Mouse (Mus musculus) olfactory bulb, adult 2 months (tissue): ENCODE results near the gene Bcar3. TPM values are rescaled to one million over a fixed set of nuclear protein-coding genes. Genes with fewer than 3 reads are reported as not detected.

Source experiments
- H3K27ac ChIP-seq: fragments of 200-500 bp; 2 replicates; pipeline ENCODE4 v1.5.1; 2012; ENCODE audit warnings: low read depth, low read length; ENCODE audit not compliant: insufficient read depth
- H3K4me1 ChIP-seq: fragments of 200-500 bp; 2 replicates; pipeline ENCODE4 v1.6.1; 2012; ENCODE audit warnings: low read length; ENCODE audit not compliant: control insufficient read depth, insufficient read depth
- H3K4me3 ChIP-seq: fragments of 200-500 bp; 2 replicates; pipeline ENCODE4 v1.5.1; 2012; ENCODE audit warnings: mild to moderate bottlenecking, low read depth, low read length, moderate library complexity; ENCODE audit not compliant: insufficient read depth
- CTCF ChIP-seq: fragments of 200-500 bp; IDR thresholded peaks from 2 replicates; pipeline ENCODE4 v1.5.1; 2012; ENCODE audit warnings: low read depth, mild to moderate bottlenecking, low read length, moderate library complexity; ENCODE audit not compliant: insufficient read depth
- POLR2A ChIP-seq: fragments of 200-500 bp; IDR thresholded peaks from 2 replicates; pipeline ENCODE4 v1.6.1; 2012; ENCODE audit warnings: mild to moderate bottlenecking, low read depth, low read length, moderate library complexity; ENCODE audit not compliant: insufficient read depth
- WGBS: fragments of 180-500 bp; shearing (Covaris S2); methylation state at CpG from one replicate; pipeline ENCODE4 v1.1.7; 2018; 5-methylcytosine and 5-hydroxymethylcytosine counted together
- polyA plus RNA-seq: library from polyadenylated mRNA; stranded (reverse); fragments of >200 nt; gene quantifications from 2 replicates; pipeline ENCODE4 v1.2.4, GENCODE M21; 2012; ENCODE audit warnings: low replicate concordance; ENCODE audit not compliant: missing spikeins, insufficient read depth, insufficient read length

The Bcar3 gene
- polyA plus RNA-seq, 1 experiment = not detected

GRCm38 (mm10) chr3:122446678-122447077, 152.7 kb downstream of the Bcar3 start:
- peaks cover 15% of the 10 kb centered on the region for H3K4me1 ChIP-seq
- no peak overlapping the region for H3K4me3 ChIP-seq
- no peak for TF ChIP-seq CTCF
- WGBS = 64% methylated on average over 8 of the region's 8 CpGs
- H3K27ac ChIP-seq = no peak overlapping the region

- no peak overlapping the region for H3K4me3 ChIP-seq
- H3K27ac ChIP-seq = no peak overlapping the region
- WGBS = 90% methylated on average over 13 of the region's 13 CpGs
- TF ChIP-seq CTCF (no peak), POLR2A (no peak)
- H3K4me1 ChIP-seq = peaks cover 12% of the 10 kb centered on the region; the same call in 1 of the 2 replicates
Observed at GRCm38 (mm10) chr3:122448196-122448595, 154.3 kb downstream of the Bcar3 start.

- 97% methylated on average over 7 of the region's 7 CpGs for WGBS
- H3K4me3 ChIP-seq = no peak overlapping the region
- peaks cover 12% of the 10 kb centered on the region; the same call in 1 of the 2 replicates for H3K4me1 ChIP-seq
- TF ChIP-seq CTCF (no peak), POLR2A (no peak)
- H3K27ac ChIP-seq = no peak overlapping the region
Observed at GRCm38 (mm10) chr3:122450041-122450440, 156.1 kb downstream of the Bcar3 start.

- 93% methylated on average over 11 of the region's 11 CpGs for WGBS
- Histone ChIP-seq H3K4me3 (no peak overlapping the region), H3K4me1 (no peaks in the 10 kb centered on the region), H3K27ac (no peak overlapping the region)
- TF ChIP-seq CTCF (no peak), POLR2A (no peak)
Observed at GRCm38 (mm10) chr3:122453875-122454274, 159.9 kb downstream of the Bcar3 start.

- Histone ChIP-seq H3K4me1 (peaks cover 4% of the 10 kb centered on the region), H3K27ac (no peak overlapping the region), H3K4me3 (no peak overlapping the region)
- TF ChIP-seq CTCF (no peak), POLR2A (no peak)
- 96% methylated on average over 4 of the region's 4 CpGs for WGBS
Observed at GRCm38 (mm10) chr3:122456156-122456555, 162.2 kb downstream of the Bcar3 start.

- Histone ChIP-seq H3K4me1 (peaks cover 9% of the 10 kb centered on the region), H3K4me3 (no peak overlapping the region), H3K27ac (no peak overlapping the region)
- no peak for TF ChIP-seq CTCF
- no peak for TF ChIP-seq POLR2A
- WGBS = 79% methylated on average over 4 of the region's 4 CpGs
Observed at GRCm38 (mm10) chr3:122456807-122457206, 162.9 kb downstream of the Bcar3 start.

GRCm38 (mm10) chr3:122457723-122458122, 163.8 kb downstream of the Bcar3 start:
- no peak for TF ChIP-seq CTCF
- no peak for TF ChIP-seq POLR2A
- Histone ChIP-seq H3K4me3 (no peak overlapping the region), H3K4me1 (peaks cover 14% of the 10 kb centered on the region), H3K27ac (no peak overlapping the region)
- 96% methylated on average over 1 of the region's 1 CpGs for WGBS

GRCm38 (mm10) chr3:122458743-122459142, 164.8 kb downstream of the Bcar3 start:
- H3K4me3 ChIP-seq = no peak overlapping the region
- WGBS = 89% methylated on average over 8 of the region's 8 CpGs
- TF ChIP-seq CTCF = no peak
- TF ChIP-seq POLR2A = no peak
- H3K4me1 ChIP-seq = peaks cover 18% of the 10 kb centered on the region
- no peak overlapping the region for H3K27ac ChIP-seq

- H3K4me3 ChIP-seq = no peak overlapping the region
- no peak for TF ChIP-seq POLR2A
- TF ChIP-seq CTCF = no peak
- H3K27ac ChIP-seq = no peak overlapping the region
- WGBS = 59% methylated on average over 8 of the region's 8 CpGs
- H3K4me1 ChIP-seq = peaks cover 18% of the 10 kb centered on the region
Observed at GRCm38 (mm10) chr3:122460848-122461511, 167.0 kb downstream of the Bcar3 start.

GRCm38 (mm10) chr3:122461512-122461881, 167.6 kb downstream of the Bcar3 start:
- Histone ChIP-seq H3K4me1 (peaks cover 18% of the 10 kb centered on the region), H3K27ac (no peak overlapping the region; the same call in 1 of the 2 replicates), H3K4me3 (no peak overlapping the region)
- TF ChIP-seq CTCF (no peak), POLR2A (no peak)
- WGBS = 51% methylated on average over 11 of the region's 11 CpGs
